Mouse (Mus musculus) adrenal gland, postnatal 4 days (tissue): ENCODE data around the gene March1. TPM values are rescaled to one million over a fixed set of nuclear protein-coding genes. Genes with fewer than 3 reads are reported as not detected.

Source experiments
- DNase-seq, 2 experiments: peaks; one replicate each; pipeline ENCODE4 v3.0.0; 2021 to 2022; ENCODE audit warnings: low spot score in 2 of 2, mixed read lengths in 2 of 2
- total RNA-seq, 2 experiments: library from RNA; stranded (reverse); gene quantifications; 2 replicates each; pipeline ENCODE4 v1.2.3; 2021

March1 gene
- total RNA-seq, 2 experiments from 2014 or later, result 2.0 to 2.6 TPM

- DNase-seq, result no peak
Measured at GRCm38 (mm10) chr8:65982039-65982438, 364.3 kb downstream of the March1 start.

- no peak for DNase-seq
Measured at GRCm38 (mm10) chr8:65987665-65988064, 370.0 kb downstream of the March1 start.

DNA sequence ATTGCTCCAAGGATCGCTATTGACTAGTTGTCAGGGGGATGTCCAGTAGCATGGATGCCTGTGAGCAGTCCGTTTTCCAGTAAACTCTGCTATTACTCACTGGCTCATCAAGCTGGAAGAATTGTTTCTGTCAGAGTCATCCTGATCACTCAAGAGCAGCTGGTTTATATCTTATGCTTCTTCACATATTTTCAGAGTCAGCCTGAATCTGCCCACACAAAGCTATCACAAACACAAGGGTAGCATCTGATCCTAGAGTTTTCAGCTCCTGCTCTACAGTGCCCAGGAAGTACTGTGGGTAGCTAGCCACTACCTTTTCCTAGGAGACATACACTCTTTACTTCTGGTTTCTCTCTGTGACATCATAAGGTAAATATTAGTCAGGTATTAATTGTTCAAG is 405.1 kb downstream of the March1 start:
- no peak for DNase-seq

DNA sequence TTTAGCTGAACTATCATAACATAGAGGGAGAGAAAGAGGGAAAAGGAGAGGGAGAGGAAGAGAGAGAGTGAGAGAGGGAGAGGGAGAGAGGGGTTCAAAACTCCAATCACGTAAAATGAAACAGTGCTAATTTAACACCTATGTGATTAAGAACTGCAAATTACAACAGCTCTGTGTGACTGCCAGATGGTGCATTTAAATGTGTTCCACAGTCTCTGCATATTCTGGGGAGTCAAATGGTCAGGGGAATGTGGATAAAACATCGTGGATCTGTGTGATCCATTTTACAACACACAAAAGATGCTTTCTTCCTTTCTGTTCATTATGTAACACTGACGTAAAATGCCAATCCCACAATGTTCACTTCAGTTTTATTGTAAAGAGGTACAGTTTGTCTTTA is 416.0 kb downstream of the March1 start:
- DNase-seq, result no peak

- DNase-seq, result no peak
Measured at GRCm38 (mm10) chr8:66034429-66034828, 416.7 kb downstream of the March1 start.

- no peak for DNase-seq
Measured at GRCm38 (mm10) chr8:66094152-66094551, 476.5 kb downstream of the March1 start.

- DNase-seq, result no peak
Measured at GRCm38 (mm10) chr8:66098148-66098547, 480.4 kb downstream of the March1 start.

GRCm38 (mm10) chr8:66119294-66119693 is 501.6 kb downstream of the March1 start:
- no peak for DNase-seq

GRCm38 (mm10) chr8:66159648-66160047 is 541.9 kb downstream of the March1 start:
- no peak for DNase-seq

- DNase-seq, result no peak
Measured at GRCm38 (mm10) chr8:66166835-66167234, 549.1 kb downstream of the March1 start.

GRCm38 (mm10) chr8:66167405-66168173 is 549.9 kb downstream of the March1 start:
- no peak for DNase-seq

DNA sequence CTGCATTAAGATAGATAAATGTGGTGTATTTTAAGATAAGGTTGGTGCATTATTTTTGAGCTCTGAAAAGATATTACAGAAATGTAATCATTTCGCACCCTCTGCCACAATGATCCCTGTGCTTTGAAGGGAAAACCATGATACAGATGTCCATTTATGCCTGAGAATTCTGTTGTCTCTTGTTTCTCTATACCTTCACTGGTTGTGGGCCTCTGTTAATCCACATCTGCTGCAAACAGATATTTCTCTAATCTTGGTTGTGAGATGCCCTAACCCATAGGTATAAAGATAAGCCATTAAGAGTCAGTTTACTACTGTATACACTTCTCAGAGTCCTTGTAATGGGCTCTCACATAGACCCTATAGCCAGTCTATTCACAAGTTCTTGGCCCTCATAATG is 561.6 kb downstream of the March1 start:
- DNase-seq, result no peak

GRCm38 (mm10) chr8:66181265-66181664 is 563.6 kb downstream of the March1 start:
- DNase-seq, result no peak

DNA sequence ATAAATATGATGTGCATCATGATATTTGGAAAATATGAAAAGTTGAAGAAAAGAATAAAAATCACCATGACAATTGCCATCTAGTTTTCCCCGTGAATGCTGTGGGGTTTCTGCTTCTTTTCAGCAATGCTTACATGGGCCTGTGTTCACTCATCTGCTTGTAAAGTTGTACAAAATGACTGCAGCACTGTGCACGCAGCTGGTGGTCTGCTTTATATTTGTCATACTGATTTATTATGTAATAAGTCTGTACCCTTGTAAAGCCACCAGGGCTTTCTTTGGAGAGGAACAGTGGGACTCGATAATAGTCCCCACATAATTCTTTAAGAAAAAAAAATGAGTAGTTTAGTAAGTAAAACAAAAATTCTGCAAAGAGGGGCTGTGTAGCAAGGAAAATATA is 564.6 kb downstream of the March1 start:
- no peak for DNase-seq

GRCm38 (mm10) chr8:66183454-66183853 is 565.8 kb downstream of the March1 start:
- DNase-seq, result no peak

- no peak for DNase-seq
Measured at GRCm38 (mm10) chr8:66185226-66185625, 567.5 kb downstream of the March1 start.

DNA sequence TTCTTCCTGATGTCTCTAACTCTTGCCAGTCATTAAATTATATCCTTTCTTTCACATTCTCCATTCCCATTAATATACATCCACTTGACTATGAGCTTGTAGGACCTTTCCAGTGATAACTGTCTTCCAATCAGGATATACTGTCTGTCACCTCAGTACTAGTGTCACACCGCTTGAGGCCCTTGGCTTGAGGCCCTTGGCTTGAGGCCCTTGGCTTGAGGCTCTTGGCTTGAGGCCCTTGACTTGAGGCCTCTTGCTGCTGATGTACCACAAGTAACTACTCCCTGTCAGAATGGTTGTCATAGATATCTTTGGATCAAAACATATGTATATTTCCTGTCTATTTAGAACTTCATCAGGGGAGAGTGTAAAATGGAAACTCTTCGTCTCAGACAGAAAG is 576.7 kb downstream of the March1 start:
- no peak for DNase-seq

DNA sequence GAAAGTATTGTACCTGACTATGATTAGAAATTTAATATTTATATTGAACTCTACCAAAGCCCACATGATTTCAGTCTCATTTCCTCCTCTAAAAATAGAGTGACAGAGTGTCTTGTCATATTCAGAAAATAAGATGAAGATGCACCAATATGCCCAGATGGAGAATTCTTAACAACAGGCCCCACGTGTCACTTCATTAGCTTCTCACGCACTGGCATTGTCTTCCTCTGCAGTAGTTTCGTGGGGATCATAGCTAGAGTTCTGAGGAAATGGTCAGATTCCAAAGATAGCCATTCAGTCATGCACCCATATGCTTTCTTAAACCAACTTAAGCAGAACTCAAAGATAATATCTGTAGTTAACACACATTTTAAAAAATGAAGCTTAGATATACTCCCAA is 582.5 kb downstream of the March1 start:
- no peak for DNase-seq

- no peak for DNase-seq
Measured at GRCm38 (mm10) chr8:66203814-66204438, 586.2 kb downstream of the March1 start.

- no peak for DNase-seq
Measured at GRCm38 (mm10) chr8:66209553-66209952, 591.9 kb downstream of the March1 start.

GRCm38 (mm10) chr8:66210294-66210693 is 592.6 kb downstream of the March1 start:
- DNase-seq, result no peak

DNA sequence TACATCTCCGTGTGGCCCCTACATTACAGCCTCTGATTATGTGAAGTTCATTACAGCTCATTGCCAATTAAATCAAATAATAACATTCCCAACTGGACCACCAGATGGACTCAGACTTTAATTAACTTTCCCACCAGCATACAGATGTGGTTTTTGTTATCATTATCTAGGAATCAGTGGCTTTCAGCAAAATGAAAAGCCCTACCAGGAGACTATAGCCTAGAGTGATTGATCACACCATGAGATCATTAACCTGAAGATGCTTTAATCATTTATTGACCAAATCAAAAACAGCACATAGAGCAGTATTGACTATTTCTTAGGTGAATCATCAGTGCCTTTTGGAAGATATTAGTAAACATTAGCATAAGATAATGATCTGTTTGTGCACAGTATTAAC is 602.3 kb downstream of the March1 start:
- no peak for DNase-seq

DNA sequence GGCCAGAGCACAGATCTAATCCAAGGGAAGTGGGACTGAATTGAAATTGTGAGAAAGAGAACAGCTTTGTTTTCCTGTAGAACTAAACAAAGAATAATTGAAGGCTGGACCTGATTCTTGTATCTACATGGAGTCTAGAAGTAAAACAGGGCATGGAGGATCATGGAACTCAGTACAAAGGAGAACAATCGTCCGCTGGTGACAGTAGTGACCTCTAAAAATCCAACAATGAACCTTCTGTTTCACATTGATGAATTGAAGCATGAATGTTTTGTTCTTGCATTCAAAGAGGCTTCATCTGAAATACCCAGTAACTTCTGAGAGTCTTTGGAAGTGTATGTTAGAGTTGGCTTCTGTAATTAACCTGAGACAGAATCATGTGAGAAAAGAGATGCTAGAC is 612.2 kb downstream of the March1 start:
- DNase-seq, result no peak
